Mouse (Mus musculus): ENCODE results near the gene Fgf3. TPM values are rescaled to one million over a fixed set of nuclear protein-coding genes. Genes with fewer than 3 reads are reported as not detected.

The Fgf3 gene
- total and polyA plus RNA-seq, 3 experiments, result not detected

Other genes with a start within 250 kb of the Fgf3 start
- gene Ano1, start 86.1 kb upstream of the Fgf3 start, total RNA-seq (2012; rRNA removed), result not detected in 2 replicates
- gene Ano1, start 86.1 kb upstream of the Fgf3 start, total RNA-seq (2014; rRNA removed), result not detected in 2 replicates
- not detected in 2 replicates for gene Ano1, start 86.1 kb upstream of the Fgf3 start, polyA plus RNA-seq (2012; ENCODE audit: insufficient read length, low read depth)
- not detected in 2 replicates for gene Fgf4, start 9.3 kb downstream of the Fgf3 start, total RNA-seq (2012; rRNA removed)
- gene Fgf4, start 9.3 kb downstream of the Fgf3 start, total RNA-seq (2014; rRNA removed), result not detected in 2 replicates
- gene Fgf4, start 9.3 kb downstream of the Fgf3 start, polyA plus RNA-seq (2012; ENCODE audit: insufficient read length, low read depth), result not detected in 2 replicates
- not detected in 2 replicates for gene Fgf15, start 58.4 kb downstream of the Fgf3 start, total RNA-seq (2012; rRNA removed)
- gene Fgf15, start 58.4 kb downstream of the Fgf3 start, total RNA-seq (2014; rRNA removed), result not detected in 2 replicates
- gene Fgf15, start 58.4 kb downstream of the Fgf3 start, polyA plus RNA-seq (2012; ENCODE audit: insufficient read length, low read depth), result not detected in 2 replicates
- 10.2 and 10.7 TPM in 2 replicates for gene LTO1, start 77.0 kb downstream of the Fgf3 start, total RNA-seq (2012; rRNA removed)
- 3.9 and 4.0 TPM in 2 replicates for gene LTO1, start 77.0 kb downstream of the Fgf3 start, total RNA-seq (2014; rRNA removed)
- gene LTO1, start 77.0 kb downstream of the Fgf3 start, polyA plus RNA-seq (2012; ENCODE audit: insufficient read length, low read depth), result 8.5 and 14.3 TPM in 2 replicates
- 0.13 and 0.34 TPM in 2 replicates for gene Ccnd1, start 101.8 kb downstream of the Fgf3 start, total RNA-seq (2012; rRNA removed)
- 0.08 TPM in 1 of 2 replicates, not detected in the other for gene Ccnd1, start 101.8 kb downstream of the Fgf3 start, total RNA-seq (2014; rRNA removed)
- gene Ccnd1, start 101.8 kb downstream of the Fgf3 start, polyA plus RNA-seq (2012; ENCODE audit: insufficient read length, low read depth), result 0.11 and 0.16 TPM in 2 replicates